Comparison of ENCODE assay signal across 10 mouse cellular contexts in genomic region chr11:54881051-54881474, GRCm38 (mm10). TPM values are rescaled to one million over a fixed set of nuclear protein-coding genes. Genes with fewer than 3 reads are reported as not detected.
DNase-seq lines count a peak whose midpoint lies in the region; ATAC-seq lines count a peak whose summit lies in the region.
"Had no signal": no experiment of that assay in that cellular context is flagged by ENCODE, and none has a peak within 500 bp of the region (broad histone marks: within the 10 kb centered on the region; RNA-seq: fewer than 3 reads in every experiment).

No protein-coding gene starts in this region.

- WGBS in embryonic facial prominence, embryonic 13.5 days: 17% methylated on average over 2 of the region's 2 CpGs
- 14% methylated on average over 2 of the region's 2 CpGs for WGBS in embryonic facial prominence, embryonic 10.5 days
- WGBS in liver, embryonic 13.5 days (ENCODE audit: insufficient replicate concordance): 51% methylated on average over 2 of the region's 2 CpGs

- DNase-seq in embryonic facial prominence, embryonic 10.5 days (ENCODE audit: low spot score): no peak
- DNase-seq in NIH3T3 (ENCODE audit: low read depth): peak; percentile 73
- DNase-seq in heart, postnatal 4 days: peak; percentile 42
- DNase-seq in liver, embryonic 13.5 days: no peak
- DNase-seq in thymus, adult 18-20 months: no peak
- DNase-seq in layer of hippocampus, postnatal 25 days (ENCODE audit: extremely low spot score in 1 of 2, low spot score in 1 of 2): no peak
- no peak for DNase-seq in right cerebral cortex, adult 2 months (ENCODE audit: low spot score in 2 of 2)

- no peaks in the 10 kb centered on the region for H3K36me3 ChIP-seq in embryonic facial prominence, embryonic 13.5 days
- 0 out of 2 replicates have a peak, but pooled peaks cover under 1% of the 10 kb centered on the region for H3K36me3 ChIP-seq in embryonic facial prominence, embryonic 10.5 days (replicated peaks)
- H3K36me3 ChIP-seq in liver, embryonic 13.5 days: no peaks in the 10 kb centered on the region
- H3K36me3 ChIP-seq: neural tube, embryonic 15.5 days had no signal

- ATAC-seq in embryonic facial prominence, embryonic 13.5 days (ENCODE audit: insufficient number of reproducible peaks, insufficient read depth, low FRiP score, low TSS enrichment, low read depth): no peak
- ATAC-seq in liver, embryonic 13.5 days (ENCODE audit: low read depth): peak; percentile 59

- H3K4me2 ChIP-seq in embryonic facial prominence, embryonic 13.5 days: no peak overlapping the region
- no peak overlapping the region for H3K4me2 ChIP-seq in liver, embryonic 13.5 days
- H3K4me2 ChIP-seq: neural tube, embryonic 15.5 days had no signal

- no peak overlapping the region for H3K4me3 ChIP-seq in embryonic facial prominence, embryonic 13.5 days
- H3K4me3 ChIP-seq in embryonic facial prominence, embryonic 10.5 days: no peak overlapping the region
- H3K4me3 ChIP-seq in liver, embryonic 13.5 days (replicated peaks): no peak overlapping the region
- H3K4me3 ChIP-seq: megakaryocyte, embryonic 14.5 days; neural tube, embryonic 15.5 days had no signal

- H3K4me1 ChIP-seq in embryonic facial prominence, embryonic 13.5 days: peaks cover 17% of the 10 kb centered on the region
- H3K4me1 ChIP-seq in embryonic facial prominence, embryonic 10.5 days: peaks cover 24% of the 10 kb centered on the region
- H3K4me1 ChIP-seq in liver, embryonic 13.5 days (replicated peaks): peaks cover 19% of the 10 kb centered on the region
- H3K4me1 ChIP-seq: neural tube, embryonic 15.5 days had no signal

- peak overlapping the region; percentile 17; the same call in 1 of the 2 replicates for H3K27ac ChIP-seq in embryonic facial prominence, embryonic 13.5 days
- H3K27ac ChIP-seq in embryonic facial prominence, embryonic 10.5 days (replicated peaks): no peak overlapping the region
- H3K27ac ChIP-seq in liver, embryonic 13.5 days: no peak overlapping the region
- H3K27ac ChIP-seq: neural tube, embryonic 15.5 days had no signal

- H3K9me3 ChIP-seq in embryonic facial prominence, embryonic 13.5 days: no peaks in the 10 kb centered on the region
- no peaks in the 10 kb centered on the region for H3K9me3 ChIP-seq in embryonic facial prominence, embryonic 10.5 days
- H3K9me3 ChIP-seq in liver, embryonic 13.5 days (replicated peaks): no peaks in the 10 kb centered on the region
- H3K9me3 ChIP-seq: megakaryocyte, embryonic 14.5 days; neural tube, embryonic 15.5 days had no signal

- H3K9ac ChIP-seq in embryonic facial prominence, embryonic 13.5 days: no peak overlapping the region
- H3K9ac ChIP-seq in liver, embryonic 13.5 days: no peak overlapping the region
- H3K9ac ChIP-seq: neural tube, embryonic 15.5 days had no signal

- no peaks in the 10 kb centered on the region for H3K27me3 ChIP-seq in embryonic facial prominence, embryonic 13.5 days
- no peaks in the 10 kb centered on the region for H3K27me3 ChIP-seq in embryonic facial prominence, embryonic 10.5 days (replicated peaks; ENCODE audit: low read depth, poor library complexity, severe bottlenecking)
- H3K27me3 ChIP-seq in liver, embryonic 13.5 days: no peaks in the 10 kb centered on the region
- H3K27me3 ChIP-seq: neural tube, embryonic 15.5 days had no signal

RNA-seq across cellular contexts. Expression of gene Hint1, which starts 14.9 kb away (rescaled TPM):
- polyA plus RNA-seq in embryonic facial prominence, embryonic 13.5 days (2015; fragmentation: Nextera tagmentation; extraction: Ambion mirVana): 576 and 670 TPM in 2 replicates
- polyA plus RNA-seq in embryonic facial prominence, embryonic 10.5 days (2016; fragmentation: Nextera tagmentation; extraction: Ambion mirVana): 643 and 644 TPM in 2 replicates
- 100 to 1,000 TPM; 364 to 393 TPM for total RNA-seq in heart, postnatal 4 days (2021)
- polyA plus RNA-seq in liver, embryonic 13.5 days (2015; fragmentation: Nextera tagmentation; extraction: Ambion mirVana): 519 and 540 TPM in 2 replicates
- total RNA-seq in layer of hippocampus, postnatal 25 days (2021): 100 to 1,000 TPM; 262 to 295 TPM

RNA-seq across cellular contexts. Expression of gene Lyrm7, which starts 20.3 kb away (rescaled TPM):
- 8.0 and 10.3 TPM in 2 replicates for polyA plus RNA-seq in embryonic facial prominence, embryonic 13.5 days (2015; fragmentation: Nextera tagmentation; extraction: Ambion mirVana)
- 6.7 and 6.9 TPM in 2 replicates for polyA plus RNA-seq in embryonic facial prominence, embryonic 10.5 days (2016; fragmentation: Nextera tagmentation; extraction: Ambion mirVana)
- total RNA-seq in heart, postnatal 4 days (2021): 10 to 100 TPM; 20.3 to 28.3 TPM
- polyA plus RNA-seq in liver, embryonic 13.5 days (2015; fragmentation: Nextera tagmentation; extraction: Ambion mirVana): 5.6 and 6.9 TPM in 2 replicates
- total RNA-seq in layer of hippocampus, postnatal 25 days (2021): 10 to 100 TPM; 24.0 to 41.7 TPM

RNA-seq across cellular contexts. Expression of gene Gpx3, which starts 21.2 kb away (rescaled TPM):
- polyA plus RNA-seq in embryonic facial prominence, embryonic 13.5 days (2015; fragmentation: Nextera tagmentation; extraction: Ambion mirVana): 26.0 and 29.0 TPM in 2 replicates
- 72.8 and 90.1 TPM in 2 replicates for polyA plus RNA-seq in embryonic facial prominence, embryonic 10.5 days (2016; fragmentation: Nextera tagmentation; extraction: Ambion mirVana)
- total RNA-seq in heart, postnatal 4 days (2021): 100 to 1,000 TPM; 153 to 177 TPM
- 20.9 and 26.3 TPM in 2 replicates for polyA plus RNA-seq in liver, embryonic 13.5 days (2015; fragmentation: Nextera tagmentation; extraction: Ambion mirVana)
- 1 to 10 TPM; 4.6 to 5.6 TPM for total RNA-seq in layer of hippocampus, postnatal 25 days (2021)

Comparison
In these comparisons a context has a peak if more than half of its experiments do, and no peak if none do; other contexts are left out.
1. DNase-seq: peak in NIH3T3 (single experiment) and heart, postnatal 4 days (single experiment); none in embryonic facial prominence, embryonic 10.5 days (single experiment), liver, embryonic 13.5 days (single experiment), thymus, adult 18-20 months (0 of 2), layer of hippocampus, postnatal 25 days (0 of 2) and right cerebral cortex, adult 2 months (0 of 2).